Mouse (Mus musculus) spleen, adult 18-20 months (tissue): ENCODE measurements around the gene Pes1.
A peak's percentile ranks its signal among the peaks of the same experiment; 100 is the strongest.
"Not testable (repeated sequence)": the region's sequence is repeated elsewhere in the genome, so short reads cannot be mapped to it uniquely, and the experiment has no call there.

Experiments
- DNase-seq, 2 experiments: peaks; one replicate each; pipeline ENCODE4 v3.0.0; 2022; ENCODE audit warnings: mixed read lengths in 2 of 2

The Pes1 gene

DNA sequence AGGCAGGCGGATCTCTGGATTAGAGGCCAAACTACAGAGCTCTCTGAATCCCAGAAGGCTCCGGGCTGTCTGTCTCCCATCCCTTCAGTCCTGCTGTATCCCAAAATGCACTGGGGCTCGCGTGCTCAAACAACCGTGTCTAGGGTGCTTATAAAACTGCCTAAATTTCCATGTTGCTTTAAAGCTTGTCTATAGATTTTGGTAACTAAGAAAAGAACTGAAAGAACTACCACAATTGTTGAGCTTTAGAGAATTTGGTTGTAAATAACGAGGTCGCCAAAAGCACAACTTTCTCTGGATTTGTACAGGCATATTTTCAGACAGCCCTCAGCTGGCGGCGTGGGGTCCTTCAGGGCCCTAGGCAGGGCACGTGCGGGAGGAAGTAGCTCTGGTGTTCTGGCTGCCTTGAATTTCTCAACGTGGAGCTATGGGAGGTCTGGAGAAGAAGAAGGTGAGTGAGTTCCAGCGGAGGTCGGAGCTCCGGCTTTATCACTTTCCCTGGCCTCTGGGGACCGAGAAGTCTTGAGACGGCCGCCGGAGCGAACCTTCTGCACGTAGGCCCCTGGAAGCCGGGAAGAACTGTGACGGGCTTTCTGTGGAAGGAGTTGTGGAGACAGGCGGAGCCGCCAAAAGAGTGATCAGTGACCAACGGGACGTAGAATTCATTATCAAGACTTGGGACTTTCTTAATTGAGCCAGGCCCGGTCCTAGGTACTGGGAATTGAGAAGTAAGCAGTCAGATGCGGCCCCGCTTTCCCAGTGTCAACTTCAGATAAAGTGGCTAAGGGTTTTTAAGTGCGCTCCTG lies at the start of gene Pes1:
TSS of gene Pes1 (plus strand) at position 366 of the 806 bp plus-strand sequence.
- DNase-seq, result peak; percentile 63 to 70

DNA sequence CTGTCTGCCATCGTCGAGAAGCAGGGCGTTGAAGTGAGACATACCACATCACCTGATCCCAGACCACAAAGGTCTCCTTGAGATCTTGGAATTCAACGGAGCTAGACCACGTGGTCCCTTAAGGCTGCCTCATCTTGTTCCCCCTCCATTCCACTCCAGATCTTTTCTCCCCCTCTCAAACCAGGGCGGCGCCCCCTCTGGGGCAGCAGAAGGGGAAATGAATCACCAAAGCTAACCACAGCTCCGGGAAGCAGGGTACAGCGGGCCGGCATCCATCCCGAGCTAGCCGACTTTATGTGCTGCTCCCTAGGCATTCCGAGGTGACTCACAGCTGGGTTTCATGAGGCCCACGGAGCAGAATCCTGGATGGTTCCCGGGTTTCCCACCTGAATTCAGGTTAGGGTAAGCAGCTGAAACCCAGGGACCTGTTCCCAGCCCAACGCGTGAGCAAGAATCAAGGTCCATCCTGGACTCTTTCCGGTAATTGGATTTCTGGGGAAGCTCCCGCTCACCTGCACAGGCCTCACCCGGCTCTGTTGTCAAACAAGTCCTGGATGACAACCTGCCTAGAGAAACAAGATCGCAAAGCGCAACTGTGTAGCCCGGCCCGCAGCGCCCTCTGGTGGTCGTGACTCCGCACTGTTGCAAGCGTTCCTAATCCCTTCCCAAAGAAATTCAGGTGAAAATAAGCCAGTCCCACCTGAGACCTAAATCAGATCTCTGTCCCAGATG lies 49.5 kb upstream of the Pes1 start, which contains the start of gene Slc35e4:
TSS of gene Slc35e4 (minus strand) at position 556 of the 732 bp plus-strand sequence.
- peak; percentile 49 to 81 for DNase-seq

DNA sequence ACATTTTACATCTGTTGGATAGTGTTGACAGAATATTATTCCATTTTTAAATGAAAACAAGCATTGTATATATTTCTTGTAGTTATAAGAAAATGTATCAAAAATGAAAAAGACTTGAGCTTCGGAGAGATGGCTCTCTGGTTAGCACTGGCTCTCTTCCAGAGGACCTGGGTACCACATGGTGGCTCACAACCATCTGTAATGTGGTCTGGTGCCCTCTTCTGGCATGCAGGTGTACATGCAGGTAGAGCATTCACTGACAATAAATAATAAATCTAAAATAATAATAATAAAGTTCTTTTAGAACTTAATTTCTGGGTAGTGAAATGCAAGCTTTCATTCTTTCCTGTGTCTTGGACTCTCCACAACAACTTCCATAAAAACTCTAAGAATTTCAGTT lies 45.0 kb upstream of the Pes1 start:
- no peak for DNase-seq

DNA sequence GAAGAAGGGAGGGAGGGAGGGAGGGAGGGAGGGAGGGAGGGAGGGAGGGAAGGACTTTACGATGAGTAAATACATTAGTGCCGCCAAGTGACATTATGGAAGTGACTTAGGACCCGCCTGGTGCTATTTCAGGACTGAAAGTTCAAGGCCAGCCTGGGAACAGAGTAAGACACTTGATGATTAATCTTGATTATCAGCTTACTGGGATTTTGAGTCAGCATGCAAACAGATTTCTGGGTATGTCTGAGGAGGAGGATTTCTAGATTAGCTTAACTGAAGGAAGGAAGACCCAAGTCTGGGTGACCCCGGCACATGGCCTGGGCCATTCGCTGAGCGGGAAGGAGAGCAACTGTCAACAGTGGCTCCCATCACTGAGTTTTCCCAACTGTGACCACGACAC lies 43.3 kb upstream of the Pes1 start:
- no peak for DNase-seq

DNA sequence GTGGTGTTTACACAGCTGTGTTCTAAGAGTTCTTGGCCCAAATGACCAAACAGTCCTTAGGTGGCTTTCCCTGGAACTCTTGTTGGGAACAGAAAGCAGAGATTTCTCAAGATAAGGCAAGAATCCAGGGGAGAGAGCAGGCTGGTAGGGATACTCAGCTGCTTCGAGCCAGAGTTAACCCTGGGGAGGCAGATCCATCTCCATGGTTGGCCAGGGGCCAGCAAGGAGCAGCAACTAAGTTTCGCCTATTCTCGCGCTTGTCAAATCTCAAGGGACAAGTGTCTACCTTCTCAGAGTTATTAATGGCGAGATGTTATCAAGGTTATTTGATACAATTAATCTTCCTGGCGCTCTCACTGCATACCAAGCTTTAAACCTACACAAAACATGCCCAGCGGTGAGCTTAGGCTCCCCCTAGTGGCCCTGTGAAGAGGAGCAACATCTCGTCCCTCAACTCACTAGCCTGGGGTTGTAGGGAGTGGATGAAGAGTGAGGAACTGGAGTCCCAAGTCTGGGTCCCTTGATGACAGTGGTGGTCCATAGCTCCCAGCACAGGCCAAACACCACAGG lies 42.4 kb upstream of the Pes1 start:
- DNase-seq, result peak in 1 of 2 experiments; percentile 56

DNA sequence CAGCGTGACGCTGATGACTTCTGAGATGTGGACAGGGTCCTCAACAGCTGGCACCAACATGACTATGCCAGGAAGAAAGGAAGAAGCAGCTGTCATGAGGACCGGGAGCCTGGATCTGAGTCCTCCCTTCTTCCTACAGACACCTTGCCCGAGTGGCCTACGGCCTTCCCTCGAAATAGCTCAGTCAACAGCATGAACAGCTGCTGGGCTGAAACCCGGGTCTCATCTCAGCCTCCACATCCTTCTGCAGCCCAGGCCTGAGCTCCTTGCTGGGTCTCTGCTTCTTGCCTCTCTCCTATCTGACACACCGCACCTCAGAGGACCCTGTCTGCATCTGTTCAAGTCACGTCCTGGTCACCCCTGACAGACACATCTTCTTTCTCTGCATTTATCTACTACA lies 41.7 kb upstream of the Pes1 start:
- DNase-seq, result no peak

DNA sequence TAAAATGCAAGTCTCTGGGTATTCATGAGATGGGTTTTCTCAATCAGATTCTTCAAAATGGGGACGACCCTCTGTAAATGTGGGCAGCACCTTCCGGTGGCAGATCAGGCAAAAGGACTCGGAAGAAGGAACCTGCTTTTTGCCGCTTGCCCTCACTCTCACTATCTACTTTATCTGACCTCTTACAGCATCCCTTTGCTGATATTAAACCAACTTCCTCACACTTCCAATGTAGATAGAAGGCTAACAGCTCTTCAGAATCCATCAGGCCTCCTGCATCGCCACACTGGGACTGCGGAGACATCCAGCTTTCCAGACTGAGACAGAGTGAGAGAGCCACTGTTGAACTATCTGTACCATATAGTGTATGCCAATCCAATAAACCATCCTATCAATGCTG lies 41.0 kb upstream of the Pes1 start:
- DNase-seq, result no peak

DNA sequence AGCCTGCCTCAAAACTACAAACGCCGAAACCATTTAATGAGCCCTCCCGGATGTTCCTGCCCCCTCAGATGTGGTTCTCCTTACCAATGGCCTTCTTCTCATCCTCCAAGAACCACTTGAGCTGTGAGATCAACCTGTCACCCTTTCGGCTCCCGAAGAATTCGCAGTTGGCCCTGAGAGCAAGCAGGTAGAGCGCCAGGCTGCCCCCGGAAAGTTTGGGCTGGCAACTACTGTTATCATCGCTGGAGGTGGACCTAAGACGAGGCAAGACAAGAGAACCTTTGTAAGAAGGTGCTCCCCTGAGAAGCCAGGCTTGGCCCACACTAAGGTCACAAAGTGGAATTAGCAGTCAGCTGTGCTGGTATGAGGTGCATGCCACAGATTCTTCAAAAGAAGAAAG lies 37.9 kb upstream of the Pes1 start:
- DNase-seq, result no peak

DNA sequence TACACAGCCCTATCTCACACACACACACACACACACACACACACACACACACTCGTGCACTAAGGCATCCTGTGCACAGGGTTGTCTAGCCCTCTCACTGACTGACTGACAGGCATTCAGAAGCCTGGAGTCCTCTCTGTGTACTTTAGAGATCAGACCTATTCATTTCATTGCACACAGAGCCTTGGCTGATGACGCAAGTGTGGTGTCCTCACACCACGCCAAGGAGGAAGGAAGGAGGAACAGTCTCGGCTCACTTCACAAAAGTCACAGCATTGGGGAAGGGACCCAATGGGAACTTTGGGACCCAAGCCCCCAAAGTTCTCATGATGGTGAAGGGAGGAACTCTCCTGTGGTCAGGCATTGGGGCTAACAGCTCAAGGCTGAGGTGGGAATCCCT lies 33.8 kb upstream of the Pes1 start:
- no peak for DNase-seq

DNA sequence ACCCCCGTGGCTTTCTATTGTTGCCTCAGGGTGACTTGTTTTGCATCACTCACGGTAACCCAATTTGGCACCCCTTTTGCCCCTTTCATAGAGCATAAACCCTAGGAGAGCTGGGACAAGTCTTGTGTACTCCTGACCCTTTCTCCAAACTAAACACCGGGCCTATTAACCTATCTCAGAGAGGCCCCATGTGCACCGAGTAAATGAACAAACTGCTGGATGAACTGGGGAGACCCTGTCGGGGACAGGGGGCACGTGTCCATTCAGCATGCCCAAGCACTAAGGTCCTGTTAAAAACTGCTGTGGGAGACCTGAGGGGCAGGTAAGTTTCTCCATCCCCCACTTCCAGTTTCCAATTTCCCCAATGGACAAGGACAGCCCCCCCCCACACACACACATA lies 32.8 kb upstream of the Pes1 start:
- no peak for DNase-seq

DNA sequence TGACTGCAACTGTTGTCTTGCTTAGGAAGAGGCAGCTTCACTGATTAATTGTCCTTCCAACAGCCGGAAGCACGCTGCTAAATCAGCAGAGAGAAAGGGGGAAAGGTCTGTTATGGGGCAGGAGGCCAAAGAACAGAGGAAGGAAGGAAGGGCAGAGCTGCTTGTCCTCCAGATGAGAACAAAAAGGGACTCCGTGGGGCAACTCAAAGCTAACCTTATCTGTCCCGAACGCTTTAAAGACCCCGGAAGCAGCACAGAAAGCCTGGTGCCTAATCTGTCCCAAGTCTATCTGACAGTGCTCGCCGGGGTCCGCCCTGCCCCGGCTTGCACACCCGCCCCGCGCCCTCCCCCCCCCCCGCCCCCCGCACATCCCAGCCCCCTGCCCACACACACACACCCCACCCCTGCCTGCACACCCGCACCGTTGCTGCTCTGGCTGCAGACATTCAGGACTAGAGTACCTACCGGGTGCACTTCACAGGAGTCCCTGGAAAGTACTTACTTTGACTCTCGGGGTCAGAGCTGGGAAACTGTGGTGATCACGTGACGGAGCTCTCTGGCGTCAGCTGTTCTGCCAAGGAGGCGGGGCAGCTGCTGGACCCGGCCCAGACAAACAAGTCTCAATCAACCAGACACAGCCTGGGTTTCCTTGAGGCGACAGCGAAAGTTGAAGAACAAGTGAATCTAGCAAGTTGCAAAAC lies 32.1 kb upstream of the Pes1 start, which contains the start of gene Tcn2:
TSS of gene Tcn2 (minus strand) at position 649 of the 701 bp plus-strand sequence.
- peak; percentile 69 to 72 for DNase-seq

DNA sequence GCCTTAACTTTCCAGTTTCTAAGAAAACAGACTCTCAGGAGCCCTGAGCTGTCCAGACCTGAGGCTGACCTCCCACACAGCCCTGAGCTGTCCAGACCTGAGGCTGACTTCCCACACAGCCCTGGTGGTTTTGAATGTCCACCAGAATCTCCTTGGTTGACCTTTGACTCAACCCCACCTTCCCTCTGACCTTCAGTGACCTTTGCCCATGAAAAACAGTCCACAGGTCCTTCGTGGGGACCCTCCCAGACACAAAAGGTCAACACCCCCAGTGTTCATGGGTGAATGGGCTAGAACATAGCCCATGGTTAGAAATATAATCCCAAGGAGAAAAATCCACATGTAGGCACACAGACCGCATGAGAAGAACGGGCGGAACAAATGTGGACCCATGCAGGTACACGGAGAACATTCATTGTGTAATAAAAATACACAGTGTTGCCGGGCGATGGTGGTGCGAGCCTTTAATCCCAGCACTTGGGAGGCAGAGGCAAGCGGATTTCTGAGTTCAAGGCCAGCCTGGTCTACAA lies 30.0 kb upstream of the Pes1 start:
- no peak for DNase-seq

DNA sequence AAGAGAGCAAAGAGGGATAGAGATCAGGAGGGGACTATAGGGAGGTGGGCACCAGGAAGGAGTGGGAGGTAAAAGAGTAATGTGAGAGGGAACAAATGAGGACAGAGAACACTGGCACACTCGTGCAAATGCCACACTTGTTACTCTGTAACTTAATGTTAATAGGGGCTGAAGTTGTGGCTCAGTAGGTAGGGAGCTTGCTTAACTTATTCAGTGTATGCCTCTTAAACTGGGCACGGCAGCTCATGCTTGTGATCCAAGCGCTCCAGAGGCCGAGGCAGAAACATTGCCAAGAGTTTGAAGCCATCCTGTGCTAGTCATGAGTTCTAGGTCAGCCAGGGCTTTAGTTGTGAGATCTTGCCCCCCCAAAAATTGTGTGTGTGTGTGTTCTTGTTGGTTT lies 28.6 kb upstream of the Pes1 start:
- DNase-seq, result no peak

DNA sequence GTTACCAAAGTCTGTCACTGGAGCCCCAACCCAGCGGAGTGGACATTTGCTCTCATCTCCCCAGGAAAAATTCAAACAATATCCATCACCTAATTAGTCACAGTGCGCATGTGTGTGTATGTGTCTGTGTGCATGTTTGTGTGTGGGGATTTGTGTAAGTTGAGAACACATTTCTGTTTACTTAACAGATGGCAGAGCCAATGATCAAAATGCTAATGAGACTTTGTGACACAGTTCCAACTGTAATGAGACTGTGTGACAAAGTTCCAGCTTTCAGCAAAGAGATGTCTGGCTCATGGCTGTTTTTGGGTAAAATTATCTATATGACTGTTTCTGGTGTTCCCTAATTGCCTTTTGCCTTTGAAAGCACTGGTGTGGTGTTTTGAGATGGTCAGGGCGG lies 27.5 kb upstream of the Pes1 start:
- DNase-seq, result no peak

DNA sequence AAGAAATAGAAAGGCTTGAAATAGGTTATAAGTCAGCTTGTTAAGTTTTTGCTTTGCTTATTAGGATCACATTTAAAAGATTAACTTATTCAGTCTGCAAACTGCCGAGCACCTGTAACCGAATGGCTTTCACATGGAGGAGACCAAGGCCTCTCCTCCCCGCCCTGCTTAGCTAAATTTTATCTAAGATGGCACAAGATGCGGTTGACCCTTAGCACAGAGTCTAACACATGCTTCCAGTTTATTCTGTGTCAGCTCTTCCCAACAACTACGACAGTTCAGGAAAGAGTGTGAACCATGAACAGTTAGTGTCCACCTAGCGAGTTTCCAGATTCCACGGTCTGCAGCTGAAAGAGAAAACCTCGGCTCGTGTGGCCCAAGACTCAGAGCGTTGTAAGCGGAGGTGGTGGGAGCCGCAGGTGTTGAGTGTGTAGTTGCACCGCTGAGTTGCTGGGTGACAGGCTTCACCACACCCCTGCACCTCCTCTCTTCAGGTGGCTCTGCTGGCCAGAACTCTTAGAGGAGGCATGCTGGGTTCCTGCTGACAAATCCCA lies 26.4 kb upstream of the Pes1 start:
- no peak for DNase-seq

DNA sequence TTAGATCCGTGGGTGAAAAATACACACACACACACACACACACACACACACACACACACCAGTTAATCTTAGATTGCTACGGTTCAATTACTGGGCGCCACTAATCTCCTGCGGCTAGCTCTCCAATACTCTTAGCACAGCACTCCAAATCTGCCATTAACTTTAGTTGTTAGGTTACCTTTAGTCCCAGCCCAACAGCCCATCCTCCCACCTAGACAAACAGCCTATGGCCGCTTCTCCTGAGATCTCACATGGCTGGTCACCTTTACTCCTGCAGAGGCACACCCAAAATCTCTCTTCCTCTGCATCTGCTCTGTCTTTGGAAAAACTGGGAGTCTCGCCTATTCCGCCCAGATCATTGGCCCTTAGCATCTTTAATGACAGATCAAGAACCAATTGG lies 22.4 kb upstream of the Pes1 start:
- DNase-seq, result no peak

DNA sequence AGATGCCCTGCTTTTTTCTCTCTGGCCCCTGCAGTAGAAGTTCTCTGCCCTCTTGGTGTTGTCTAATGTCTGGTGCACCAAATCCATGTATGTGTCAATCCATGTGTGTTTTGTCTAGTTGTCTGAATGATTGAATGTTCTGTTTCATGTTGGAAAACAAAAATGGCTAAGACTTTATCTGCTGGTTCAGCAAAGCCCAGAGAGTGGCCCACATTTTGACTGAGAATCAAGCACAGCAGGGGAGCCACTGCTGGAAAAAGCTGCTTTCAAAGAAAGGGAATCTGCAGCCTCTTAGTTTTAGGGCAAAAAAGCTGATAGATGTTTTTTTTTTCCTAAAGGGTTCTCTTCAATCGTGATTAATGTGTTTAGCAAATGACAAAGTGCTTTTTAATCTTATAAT lies 17.4 kb upstream of the Pes1 start:
- no peak for DNase-seq

DNA sequence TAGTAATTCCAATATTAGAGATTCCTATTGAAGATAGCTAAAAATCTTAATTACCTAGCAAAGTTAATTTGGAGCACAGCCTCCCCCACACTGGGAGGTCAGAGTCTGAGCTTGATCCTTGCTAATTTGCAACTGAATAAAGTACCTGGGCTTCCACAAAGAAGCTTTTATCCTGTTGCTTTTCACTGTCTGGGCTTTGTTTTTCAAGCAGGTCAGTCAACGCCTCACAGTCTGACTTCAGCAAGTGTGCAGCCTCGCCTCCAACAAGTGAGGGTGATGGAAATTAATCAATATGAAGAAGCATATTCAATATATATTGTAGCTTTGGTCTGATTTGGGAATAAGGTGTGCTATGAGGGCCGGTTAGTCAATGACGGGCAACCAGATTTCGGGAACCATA lies 8.9 kb upstream of the Pes1 start:
- not testable (repeated sequence) for DNase-seq

DNA sequence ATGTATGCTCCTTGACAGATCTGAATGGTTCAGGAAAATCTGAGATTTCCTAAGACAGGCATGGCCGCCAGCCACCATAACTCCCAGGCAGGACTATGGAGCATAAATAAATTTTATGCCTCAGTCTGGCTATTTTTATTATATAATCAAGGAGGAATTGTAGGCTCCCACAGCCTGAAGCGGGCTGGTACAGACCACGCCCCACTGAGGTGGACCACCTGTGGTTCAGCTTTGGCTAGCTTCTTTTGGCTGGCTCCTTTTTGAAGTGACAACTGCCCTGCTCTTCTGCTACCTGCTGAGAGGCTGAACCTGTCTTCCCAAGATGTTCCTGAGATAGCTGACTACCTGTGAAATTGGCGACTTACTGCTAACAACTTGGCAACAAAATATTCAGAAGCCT lies 8.4 kb upstream of the Pes1 start:
- DNase-seq, result not testable (repeated sequence)

DNA sequence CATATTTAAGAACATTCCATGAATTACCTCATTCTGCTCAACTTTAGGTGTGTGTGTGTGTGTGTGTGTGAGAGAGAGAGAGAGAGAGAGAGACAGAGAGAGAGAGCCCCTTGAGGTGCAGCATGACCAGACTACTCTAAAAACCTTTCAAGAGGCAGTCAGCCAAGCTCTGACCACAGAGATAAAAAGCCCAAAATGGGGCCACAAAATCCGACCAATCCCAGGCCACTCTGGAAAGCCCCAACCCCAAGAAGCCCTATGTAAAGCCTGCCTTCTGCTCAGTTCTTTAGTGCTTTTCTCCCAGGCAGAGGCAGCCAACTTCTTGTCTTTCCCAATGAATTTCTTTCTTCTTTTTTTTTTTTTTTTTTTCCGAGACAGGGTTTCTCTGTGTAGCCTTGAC lies 2.9 kb upstream of the Pes1 start:
- no peak for DNase-seq

DNA sequence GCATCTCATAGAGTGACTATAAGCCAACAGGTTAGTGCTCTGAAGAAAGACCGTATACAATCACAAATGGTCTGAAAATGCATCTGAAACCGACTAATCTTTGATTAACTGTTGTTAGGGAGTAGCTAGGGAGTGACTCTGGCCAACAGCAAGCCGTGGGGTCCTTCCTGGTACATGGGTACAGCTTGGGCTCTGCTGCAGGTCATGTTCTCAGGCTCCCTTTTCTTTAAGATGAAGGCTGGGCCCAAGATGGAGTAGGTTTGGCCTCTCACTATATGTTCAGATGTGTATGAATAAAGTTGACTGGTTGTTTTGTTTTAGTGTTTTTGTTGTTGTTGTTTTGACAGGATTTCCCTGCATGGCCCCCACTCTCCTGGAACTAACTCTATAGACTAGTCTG lies 2.0 kb upstream of the Pes1 start:
- DNase-seq, result peak in 1 of 2 experiments; percentile 0

DNA sequence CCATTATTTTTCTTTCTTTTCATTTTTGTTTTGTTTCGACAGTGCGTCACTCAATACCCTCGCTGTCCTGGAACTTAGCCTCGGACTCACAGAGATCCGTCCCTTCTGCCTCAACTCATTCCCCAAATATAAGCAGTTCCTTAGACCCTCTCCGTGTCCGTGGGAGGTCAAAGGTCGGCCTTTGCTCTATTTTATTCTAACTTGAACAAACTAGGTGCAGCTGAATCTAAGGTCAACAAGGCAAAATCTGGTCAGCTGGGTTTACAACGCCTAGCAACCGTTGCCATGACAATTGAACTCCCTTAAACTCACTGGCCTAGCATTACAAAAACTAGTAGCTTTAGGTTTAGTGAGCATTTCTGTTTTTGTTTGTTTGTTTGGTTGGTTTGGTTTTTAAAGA lies 620 bp upstream of the Pes1 start:
- no peak for DNase-seq
